Mouse (Mus musculus) G1E (cell line): ENCODE data around the gene Arhgap18.

Source experiments
- CTCF ChIP-seq: IDR thresholded peaks from 2 replicates; pipeline ENCODE4 v1.5.1; 2012; ENCODE audit warnings: low read depth, low read length, inconsistent platforms, mixed read lengths
- GATA1 ChIP-seq: IDR thresholded peaks from 2 replicates; pipeline ENCODE4 v1.6.1; 2012; ENCODE audit warnings: borderline replicate concordance, low read length, inconsistent platforms, mixed read lengths
- POLR2AphosphoS5 ChIP-seq: IDR thresholded peaks from 2 replicates; pipeline ENCODE4 v1.6.1; 2012; ENCODE audit warnings: low read depth, low read length, inconsistent platforms; ENCODE audit not compliant: insufficient replicate concordance
- TAL1 ChIP-seq: conservative IDR thresholded peaks from 2 replicates; pipeline ENCODE4 v1.6.1; 2012; ENCODE audit warnings: low read depth, low read length, inconsistent platforms, mixed read lengths

DNA sequence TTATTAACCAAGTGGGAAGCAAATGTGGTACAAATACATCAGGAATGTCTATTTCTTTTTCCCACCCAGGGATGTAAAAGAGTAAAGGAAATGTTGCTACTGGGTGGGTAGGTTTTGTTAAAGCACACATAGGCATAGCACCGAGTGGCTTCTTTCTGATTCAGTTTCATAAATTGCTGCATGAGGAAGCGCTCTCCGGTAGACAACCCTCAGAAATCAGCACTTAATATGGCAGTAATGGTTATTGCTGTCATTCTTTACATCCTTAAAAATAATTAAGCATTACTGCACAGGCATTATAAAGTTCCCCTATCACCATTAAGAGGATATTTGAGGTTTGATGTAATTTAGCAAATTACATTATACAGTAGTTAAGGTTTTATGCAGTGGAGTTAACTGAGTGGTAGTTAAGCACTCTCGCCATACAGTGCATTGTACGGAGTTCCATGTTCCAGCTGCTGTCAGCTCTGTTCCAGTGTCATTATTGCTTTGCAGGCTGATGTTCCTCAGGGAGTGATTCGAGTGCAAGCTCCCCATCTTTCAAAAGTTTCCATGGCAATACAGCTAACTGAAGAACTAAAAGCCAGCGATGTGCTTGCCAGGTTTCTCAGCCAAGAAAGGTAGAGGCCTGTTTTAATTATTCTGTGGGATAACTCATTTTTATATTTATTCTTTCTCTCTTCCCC is 159.0 kb downstream of the Arhgap18 start:
- TF ChIP-seq CTCF (no peak), POLR2AphosphoS5 (no peak), TAL1 (no peak), GATA1 (no peak)
